Mouse (Mus musculus) G1E (cell line): ENCODE results near the gene Wdr54. TPM values are rescaled to one million over a fixed set of nuclear protein-coding genes. Genes with fewer than 3 reads are reported as not detected.

Experiments used
- ATAC-seq: 2 replicates; pipeline ENCODE4 v1.8.0; 2016; ENCODE audit warnings: mild to moderate bottlenecking; ENCODE audit not compliant: insufficient number of reproducible peaks, poor library complexity, low FRiP score, severe bottlenecking; ENCODE audit errors: extremely low read depth
- DNase-seq: peaks from one replicate; pipeline ENCODE4 v3.0.0; 2012; ENCODE audit warnings: low spot score
- H3K27me3 ChIP-seq: 2 replicates; pipeline ENCODE4 v1.6.1; 2012; ENCODE audit warnings: mild to moderate bottlenecking, low read length, inconsistent platforms; ENCODE audit not compliant: insufficient read depth
- H3K36me3 ChIP-seq: replicated peaks from 2 replicates; pipeline ENCODE3; 2012; ENCODE audit warnings: mild to moderate bottlenecking, inconsistent platforms
- H3K4me1 ChIP-seq: 2 replicates; pipeline ENCODE4 v1.6.1; 2012; ENCODE audit warnings: low read depth, low read length, inconsistent platforms, mixed read lengths; ENCODE audit not compliant: insufficient read depth
- H3K4me3 ChIP-seq: 2 replicates; pipeline ENCODE4 v1.5.1; 2012; ENCODE audit warnings: low read depth, mild to moderate bottlenecking, inconsistent platforms, low read length, moderate library complexity, mixed read lengths
- H3K9me3 ChIP-seq: replicated peaks from 2 replicates; pipeline ENCODE4 v1.6.1; 2012; ENCODE audit warnings: inconsistent platforms
- CTCF ChIP-seq: IDR thresholded peaks from 2 replicates; pipeline ENCODE4 v1.5.1; 2012; ENCODE audit warnings: low read depth, low read length, inconsistent platforms, mixed read lengths
- GATA1 ChIP-seq: IDR thresholded peaks from 2 replicates; pipeline ENCODE4 v1.6.1; 2012; ENCODE audit warnings: borderline replicate concordance, low read length, inconsistent platforms, mixed read lengths
- GATA2 ChIP-seq: IDR thresholded peaks from 2 replicates; pipeline ENCODE4 v1.6.1; 2012; ENCODE audit warnings: low read depth, low read length, inconsistent platforms, borderline replicate concordance
- POLR2AphosphoS5 ChIP-seq: IDR thresholded peaks from 2 replicates; pipeline ENCODE4 v1.6.1; 2012; ENCODE audit warnings: low read depth, low read length, inconsistent platforms; ENCODE audit not compliant: insufficient replicate concordance
- TAL1 ChIP-seq: conservative IDR thresholded peaks from 2 replicates; pipeline ENCODE4 v1.6.1; 2012; ENCODE audit warnings: low read depth, low read length, inconsistent platforms, mixed read lengths
- polyA plus RNA-seq: library from polyadenylated mRNA; stranded (reverse); fragments of >175 nt; gene quantifications from 2 replicates; pipeline ENCODE4 v1.2.3, GENCODE M21; 2012
- total RNA-seq, 2 experiments: library from RNA; stranded (forward) in 1 of 2; stranded (reverse) in 1 of 2; fragments of 200-1000 nt in 1 of 2; fragments of >200 nt in 1 of 2; fragmentation: Nextera tagmentation in 1 of 2; gene quantifications; 2 replicates each; pipeline ENCODE4 v1.2.3; 2014 to 2017

The Wdr54 gene
- total and polyA plus RNA-seq, 3 experiments = 0.27 TPM; not detected in 2

GRCm38 (mm10) chr6:83118825-83119733 is 37.1 kb downstream of the Wdr54 start:
- DNase-seq (no peak), ATAC-seq (no peak)
- Histone ChIP-seq H3K27me3 (no peaks in the 10 kb centered on the region), H3K9me3 (no peaks in the 10 kb centered on the region), H3K4me1 (peaks cover 79% of the 10 kb centered on the region), H3K36me3 (peaks cover 61% of the 10 kb centered on the region), H3K4me3 (peak overlapping the region; percentile 80; the same call in 1 of the 2 replicates)
- TF ChIP-seq POLR2AphosphoS5 = no peak; the same call in 1 of the 2 replicates
- no peak for TF ChIP-seq GATA1

- no peaks in the 10 kb centered on the region for H3K27me3 ChIP-seq
- H3K4me1 ChIP-seq = peaks cover 81% of the 10 kb centered on the region
- DNase-seq = no peak
- peaks cover 62% of the 10 kb centered on the region for H3K36me3 ChIP-seq
- ATAC-seq = no peak
- TF ChIP-seq POLR2AphosphoS5 (no peak), TAL1 (no peak), CTCF (no peak), GATA1 (no peak), GATA2 (no peak)
- no peak overlapping the region; the same call in 1 of the 2 replicates for H3K4me3 ChIP-seq
- no peaks in the 10 kb centered on the region for H3K9me3 ChIP-seq
Observed at GRCm38 (mm10) chr6:83118369-83118768, 37.8 kb downstream of the Wdr54 start.

- DNase-seq = no peak
- Histone ChIP-seq H3K4me1 (peaks cover 79% of the 10 kb centered on the region), H3K9me3 (no peaks in the 10 kb centered on the region), H3K4me3 (peak overlapping the region; percentile 46; the same call in 1 of the 2 replicates), H3K27me3 (no peaks in the 10 kb centered on the region), H3K36me3 (peaks cover 61% of the 10 kb centered on the region)
- no peak for ATAC-seq
- no peak for TF ChIP-seq CTCF
- no peak for TF ChIP-seq TAL1
- no peak for TF ChIP-seq GATA2
- no peak for TF ChIP-seq GATA1
- TF ChIP-seq POLR2AphosphoS5 = no peak
Observed at GRCm38 (mm10) chr6:83117616-83118015, 38.6 kb downstream of the Wdr54 start.

GRCm38 (mm10) chr6:83117165-83117438 is 39.1 kb downstream of the Wdr54 start:
- Histone ChIP-seq H3K4me3 (peak overlapping the region; percentile 94; the same call in 1 of the 2 replicates), H3K4me1 (peaks cover 77% of the 10 kb centered on the region), H3K27me3 (no peaks in the 10 kb centered on the region), H3K36me3 (peaks cover 62% of the 10 kb centered on the region), H3K9me3 (no peaks in the 10 kb centered on the region)
- DNase-seq (no peak), ATAC-seq (no peak)
- TF ChIP-seq GATA2 = no peak
- no peak for TF ChIP-seq TAL1
- TF ChIP-seq GATA1 = no peak
- no peak for TF ChIP-seq POLR2AphosphoS5
- TF ChIP-seq CTCF = no peak

GRCm38 (mm10) chr6:83116373-83117164 is 39.6 kb downstream of the Wdr54 start:
- H3K4me3 ChIP-seq = peak overlapping the region; percentile 94
- peaks cover 63% of the 10 kb centered on the region for H3K36me3 ChIP-seq
- peaks cover 76% of the 10 kb centered on the region for H3K4me1 ChIP-seq
- DNase-seq = no peak
- no peaks in the 10 kb centered on the region for H3K27me3 ChIP-seq
- TF ChIP-seq POLR2AphosphoS5 = no peak
- TF ChIP-seq CTCF = no peak
- no peak for TF ChIP-seq TAL1
- TF ChIP-seq GATA1 = no peak
- no peak for TF ChIP-seq GATA2
- no peaks in the 10 kb centered on the region for H3K9me3 ChIP-seq
- no peak for ATAC-seq

- Histone ChIP-seq H3K27me3 (no peaks in the 10 kb centered on the region), H3K9me3 (no peaks in the 10 kb centered on the region), H3K4me1 (peaks cover 81% of the 10 kb centered on the region), H3K36me3 (peaks cover 70% of the 10 kb centered on the region), H3K4me3 (peak overlapping the region; percentile 94)
- ATAC-seq (no peak), DNase-seq (peak; percentile 44)
- TF ChIP-seq GATA2 = no peak
- TF ChIP-seq CTCF = no peak
- TF ChIP-seq TAL1 = no peak
- TF ChIP-seq GATA1 = no peak
- TF ChIP-seq POLR2AphosphoS5 = no peak
Observed at GRCm38 (mm10) chr6:83115682-83116372, 40.4 kb downstream of the Wdr54 start.
